8 mouse cellular contexts compared by ENCODE assay signal in the genomic region with DNA sequence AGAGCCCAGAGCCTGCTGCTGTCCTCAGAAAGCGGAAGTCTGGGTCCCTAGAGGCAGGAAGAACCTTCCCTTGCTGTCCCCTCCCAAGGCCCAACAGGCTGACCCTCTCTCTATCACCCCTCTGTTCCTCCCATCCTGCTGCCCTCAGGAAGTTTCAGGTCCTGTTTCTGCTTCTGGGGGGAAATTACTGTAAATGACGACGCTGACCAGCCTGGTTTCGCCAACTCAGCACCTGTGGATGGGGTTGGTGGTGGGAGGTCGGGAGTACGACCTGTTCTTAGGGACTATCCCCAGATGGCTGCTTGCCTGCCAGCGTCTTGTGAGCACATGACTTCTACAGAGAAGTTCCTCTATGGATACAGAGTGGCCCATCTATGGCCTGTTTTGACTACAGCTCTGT. TPM values are rescaled to one million over a fixed set of nuclear protein-coding genes. Genes with fewer than 3 reads are reported as not detected.
A peak's percentile ranks its signal among the peaks of the same experiment; 100 is the strongest.
DNase-seq lines count a peak whose midpoint lies in the region; ATAC-seq lines count a peak whose summit lies in the region.

A gene (minus strand): TSS at position 87 of the 400 bp plus-strand sequence.

- WGBS in embryonic facial prominence, embryonic 11.5 days: 70% methylated on average over 7 of the region's 7 CpGs
- 64% methylated on average over 7 of the region's 7 CpGs for WGBS in heart, embryonic 12.5 days
- 81% methylated on average over 7 of the region's 7 CpGs for WGBS in midbrain, embryonic 11.5 days

- no peak within 1 kb of the TSS for H3K27ac ChIP-seq in embryonic facial prominence, embryonic 11.5 days (replicated peaks; ENCODE audit: low read depth, low read length)
- no peak within 1 kb of the TSS for H3K27ac ChIP-seq in heart, embryonic 12.5 days (ENCODE audit: poor library complexity, severe bottlenecking)
- H3K27ac ChIP-seq in midbrain, embryonic 11.5 days (ENCODE audit: low read depth, low read length): no peak within 1 kb of the TSS

- H3K4me1 ChIP-seq in embryonic facial prominence, embryonic 11.5 days (ENCODE audit: control insufficient read depth, insufficient read depth, low read length): no peaks in the 10 kb centered on the region
- no peaks in the 10 kb centered on the region for H3K4me1 ChIP-seq in heart, embryonic 12.5 days (replicated peaks)
- H3K4me1 ChIP-seq in midbrain, embryonic 11.5 days (ENCODE audit: control insufficient read depth, insufficient read depth, low read length): no peaks in the 10 kb centered on the region

- H3K9me3 ChIP-seq in embryonic facial prominence, embryonic 11.5 days (replicated peaks; ENCODE audit: control insufficient read depth, low read length): no peaks in the 10 kb centered on the region
- H3K9me3 ChIP-seq in heart, embryonic 12.5 days (replicated peaks): no peaks in the 10 kb centered on the region
- H3K9me3 ChIP-seq in midbrain, embryonic 11.5 days (ENCODE audit: control insufficient read depth, low read length): no peaks in the 10 kb centered on the region

- no peaks in the 10 kb centered on the region for H3K36me3 ChIP-seq in embryonic facial prominence, embryonic 11.5 days (replicated peaks; ENCODE audit: control insufficient read depth, insufficient read depth, low read depth, low read length)
- no peaks in the 10 kb centered on the region for H3K36me3 ChIP-seq in heart, embryonic 12.5 days
- H3K36me3 ChIP-seq in midbrain, embryonic 11.5 days (ENCODE audit: control insufficient read depth, insufficient read depth, low read length): no peaks in the 10 kb centered on the region

- no peak within 1 kb of the TSS for H3K9ac ChIP-seq in embryonic facial prominence, embryonic 11.5 days (replicated peaks; ENCODE audit: low read length)
- no peak within 1 kb of the TSS for H3K9ac ChIP-seq in heart, embryonic 12.5 days
- no peak within 1 kb of the TSS for H3K9ac ChIP-seq in midbrain, embryonic 11.5 days (ENCODE audit: low read length)

- H3K27me3 ChIP-seq in embryonic facial prominence, embryonic 11.5 days (ENCODE audit: control insufficient read depth, insufficient read depth, low read length): no peaks in the 10 kb centered on the region
- peaks cover 68% of the 10 kb centered on the region for H3K27me3 ChIP-seq in heart, embryonic 12.5 days (replicated peaks)
- H3K27me3 ChIP-seq in midbrain, embryonic 11.5 days (ENCODE audit: control insufficient read depth, insufficient read depth, low read length): no peaks in the 10 kb centered on the region

- H3K4me3 ChIP-seq in embryonic facial prominence, embryonic 11.5 days (ENCODE audit: low read depth, low read length): no peak within 1 kb of the TSS
- H3K4me3 ChIP-seq in heart, embryonic 12.5 days: no peak within 1 kb of the TSS
- no peak within 1 kb of the TSS for H3K4me3 ChIP-seq in midbrain, embryonic 11.5 days (ENCODE audit: low read depth, low read length)

- peak; percentile 54 for DNase-seq in layer of hippocampus, adult 11-12 months (ENCODE audit: low spot score)
- no peak for DNase-seq in layer of hippocampus, adult 9-10 months (ENCODE audit: low spot score)
- no peak for DNase-seq in embryonic facial prominence, embryonic 11.5 days (ENCODE audit: low spot score)
- no peak for DNase-seq in layer of hippocampus, postnatal 14 days (ENCODE audit: low spot score in 2 of 2)
- no peak for DNase-seq in midbrain, embryonic 11.5 days (ENCODE audit: low spot score, missing footprints)
- no peak for DNase-seq in embryo, embryonic 10 days (ENCODE audit: low spot score)

- H3K4me2 ChIP-seq in embryonic facial prominence, embryonic 11.5 days (ENCODE audit: low read depth, low read length): no peak within 1 kb of the TSS
- H3K4me2 ChIP-seq in heart, embryonic 12.5 days: no peak within 1 kb of the TSS
- no peak within 1 kb of the TSS for H3K4me2 ChIP-seq in midbrain, embryonic 11.5 days

- no peak for ATAC-seq in embryonic facial prominence, embryonic 11.5 days (replicated peaks; ENCODE audit: insufficient number of reproducible peaks, low FRiP score, low TSS enrichment, low read depth)
- ATAC-seq in heart, embryonic 12.5 days (ENCODE audit: insufficient number of reproducible peaks, low FRiP score): no peak
- no peak for ATAC-seq in midbrain, embryonic 11.5 days (ENCODE audit: low FRiP score)
- no peak for ATAC-seq in megakaryocyte-erythroid progenitor cell, adult 5-6 weeks (replicated peaks; ENCODE audit: low FRiP score, low TSS enrichment, poor library complexity, severe bottlenecking)

RNA-seq across cellular contexts. Expression of the gene that starts here (rescaled TPM):
- polyA plus RNA-seq in embryonic facial prominence, embryonic 11.5 days (2014; fragmentation: Nextera tagmentation; extraction: Ambion mirVana): 28.9 and 31.9 TPM in 2 replicates
- polyA plus RNA-seq in heart, embryonic 12.5 days (2016; fragmentation: Nextera tagmentation; extraction: Ambion mirVana): 18.8 and 19.3 TPM in 2 replicates
- 10 to 100 TPM; 40.7 to 47.6 TPM for total RNA-seq in layer of hippocampus, postnatal 14 days (2021)
- polyA plus RNA-seq in midbrain, embryonic 11.5 days (2014; fragmentation: Nextera tagmentation; extraction: Ambion mirVana): 31.5 and 34.7 TPM in 2 replicates
- not detected in 2 replicates for total RNA-seq in megakaryocyte-erythroid progenitor cell, adult 5-6 weeks (2014; fragmentation: Nextera tagmentation)
- not detected in 2 replicates for total RNA-seq in megakaryocyte-erythroid progenitor cell, adult 5-6 weeks (2017)

Comparison
In these comparisons a context has a peak if more than half of its experiments do, and no peak if none do; other contexts are left out.
1. RNA of the gene that starts here (total RNA-seq): 40.7 to 47.6 TPM in layer of hippocampus, postnatal 14 days; not detected in megakaryocyte-erythroid progenitor cell, adult 5-6 weeks; every median in the first group is over 10 times any median in the second.